Mouse (Mus musculus): ENCODE data around the gene Rps28. TPM values are rescaled to one million over a fixed set of nuclear protein-coding genes. Genes with fewer than 3 reads are reported as not detected.

Gene Rps28
- total and polyA plus RNA-seq, 3 experiments: 765 to 4,575 (median 782) TPM

GRCm38 (mm10) chr17:33844196-33844595, 19.8 kb upstream of the Rps28 start:
- Histone ChIP-seq H3K4me3 (replicated peaks in 1 of 3; ENCODE audit: low read depth in 2 of 3, low read length in 2 of 3, poor library complexity in 1 of 3) (no peak overlapping the region), H3K9me3 (replicated peaks; ENCODE audit: low read length) (no peaks in the 10 kb centered on the region), H3K27me3 (replicated peaks) (no peaks in the 10 kb centered on the region), H3K36me3 (replicated peaks in 1 of 2; ENCODE audit: control insufficient read depth in 1 of 2, insufficient read depth in 1 of 2, low read length in 1 of 2) (peaks cover 16 to 46% of the 10 kb centered on the region in 2 experiments), H3K27ac (ENCODE audit: insufficient read depth, low read depth) (no peak overlapping the region), H3K4me2 (ENCODE audit: insufficient read depth, low read depth, poor library complexity, severe bottlenecking) (no peak overlapping the region), H3K9ac (ENCODE audit: insufficient read depth, low read depth) (no peak overlapping the region), H3K4me1 (ENCODE audit: control insufficient read depth in 1 of 2, insufficient read depth in 2 of 2) (peaks cover 0 to 19% of the 10 kb centered on the region in 2 experiments; a peak in 2 of 4 replicates), H3K79me2 (replicated peaks; ENCODE audit: control insufficient read depth, extremely low read depth, insufficient read depth, poor library complexity, severe bottlenecking) (no peaks in the 10 kb centered on the region)
- in situ Hi-C loops (cut with MboI; ENCODE audit: low pct_ligation_motif_present, low pct_unique_long_range_greater_than_20kb, low sequenced_read_pairs): no loop called here
- no peak for DNase-seq (ENCODE audit: extremely low read depth)
- dilution Hi-C loops (cut with MboI; ENCODE audit: extremely low pct_ligation_motif_present, extremely low pct_unique_long_range_greater_than_20kb, low sequenced_read_pairs): no loop called here
- TF ChIP-seq USF1 (IDR thresholded peaks at IDR 0.05; ENCODE audit: low read depth, low read length): no peak
- no peak for TF ChIP-seq TBP (conservative IDR thresholded peaks at IDR 0.05; ENCODE audit: low read depth, low read length)
- no peak for TF ChIP-seq BHLHE40 (IDR thresholded peaks at IDR 0.05; ENCODE audit: low read depth, low read length)
- no peak for TF ChIP-seq MAFK (IDR thresholded peaks at IDR 0.05; ENCODE audit: insufficient replicate concordance, low read length)
- TF ChIP-seq ZNF384 (IDR thresholded peaks at IDR 0.05; ENCODE audit: low read depth, low read length): no peak
- no peak for TF ChIP-seq GABPA (IDR thresholded peaks at IDR 0.05; ENCODE audit: insufficient replicate concordance, low read depth, low read length)
- no peak for TF ChIP-seq JUND (conservative IDR thresholded peaks at IDR 0.05; ENCODE audit: low read depth, low read length)
- no peak for TF ChIP-seq POLR2A (IDR thresholded peaks at IDR 0.05; ENCODE audit: low read depth, low read length)
- no peak for TF ChIP-seq PAX5 (IDR thresholded peaks at IDR 0.05; ENCODE audit: low read length)

DNA sequence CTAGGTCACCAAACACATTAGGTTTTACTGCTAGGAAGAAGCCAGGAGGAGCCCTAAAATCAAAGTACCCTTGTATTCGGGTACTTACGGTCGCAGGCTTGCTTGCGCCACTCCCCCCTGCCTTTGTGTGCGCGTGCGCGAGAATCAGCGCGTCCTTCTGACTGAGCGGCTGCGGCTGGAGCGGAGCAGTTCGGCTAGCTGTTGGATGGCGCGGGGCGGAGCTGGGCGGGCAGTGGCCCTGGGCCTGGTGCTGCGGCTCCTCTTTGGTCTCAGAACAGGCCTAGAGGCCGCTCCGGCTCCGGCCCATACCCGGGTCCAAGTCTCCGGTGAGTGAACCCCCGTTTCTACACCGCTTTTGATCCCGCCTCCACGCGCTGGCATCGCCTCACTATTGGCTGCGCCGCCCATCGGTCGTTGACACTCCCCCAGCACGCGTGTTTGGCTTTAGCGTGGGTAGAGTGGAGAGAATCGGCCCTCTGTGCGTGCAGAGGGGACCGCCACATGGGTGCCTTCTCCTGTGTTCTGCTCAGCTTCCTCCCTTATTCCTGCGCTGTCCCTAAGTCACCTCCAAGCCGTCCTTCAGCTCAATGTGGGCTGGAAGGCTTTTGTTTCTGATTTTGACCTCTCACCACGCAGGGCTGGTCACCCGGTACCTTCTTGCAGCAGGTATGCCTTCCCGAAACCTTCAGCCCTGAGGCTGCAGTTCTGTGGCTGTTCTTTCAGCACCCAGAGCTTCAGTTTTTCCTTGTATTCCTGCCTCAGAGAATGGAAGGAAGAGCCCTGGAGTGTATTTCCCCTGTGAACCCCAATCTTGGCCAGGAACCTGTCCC, 18.8 kb upstream of the Rps28 start, which contains the start of gene Cd320:
Cd320 (plus strand) TSS at position 126 of the 830 bp plus-strand sequence.
- Histone ChIP-seq H3K4me3 (replicated peaks in 1 of 3; ENCODE audit: low read depth in 2 of 3, low read length in 2 of 3, poor library complexity in 1 of 3) (peak within 1 kb of the TSS; percentile 75 to 83 (median 81)), H3K9me3 (replicated peaks; ENCODE audit: low read length) (no peaks in the 10 kb centered on the region), H3K27ac (ENCODE audit: insufficient read depth, low read depth) (no peak within 1 kb of the TSS), H3K79me2 (replicated peaks; ENCODE audit: control insufficient read depth, extremely low read depth, insufficient read depth, poor library complexity, severe bottlenecking) (no peaks in the 10 kb centered on the region), H3K27me3 (replicated peaks) (no peaks in the 10 kb centered on the region), H3K4me1 (ENCODE audit: control insufficient read depth in 1 of 2, insufficient read depth in 2 of 2) (peaks cover 0 to 19% of the 10 kb centered on the region in 2 experiments; a peak in 2 of 4 replicates), H3K4me2 (ENCODE audit: insufficient read depth, low read depth, poor library complexity, severe bottlenecking) (peak within 1 kb of the TSS; percentile 80), H3K9ac (ENCODE audit: insufficient read depth, low read depth) (peak within 1 kb of the TSS; percentile 69), H3K36me3 (replicated peaks in 1 of 2; ENCODE audit: control insufficient read depth in 1 of 2, insufficient read depth in 1 of 2, low read length in 1 of 2) (peaks cover 13 to 44% of the 10 kb centered on the region in 2 experiments)
- peak; percentile 80; the same call in 1 of the 2 replicates for TF ChIP-seq POLR2AphosphoS2 (IDR thresholded peaks at IDR 0.05; ENCODE audit: low read depth, low read length)
- no peak for TF ChIP-seq RCOR1 (conservative IDR thresholded peaks at IDR 0.05; ENCODE audit: low read depth, low read length)
- TF ChIP-seq MXI1 (IDR thresholded peaks at IDR 0.05; ENCODE audit: low read depth, low read length): peak; percentile 100
- TF ChIP-seq UBTF (IDR thresholded peaks at IDR 0.05; ENCODE audit: low read depth, low read length): no peak
- peak; percentile 91 for TF ChIP-seq NRF1 (IDR thresholded peaks at IDR 0.05; ENCODE audit: low read depth, low read length)
- peak; percentile 81 for TF ChIP-seq POLR2A (IDR thresholded peaks at IDR 0.05; ENCODE audit: low read depth, low read length)
- no peak for TF ChIP-seq E2F4 (IDR thresholded peaks at IDR 0.05; ENCODE audit: insufficient replicate concordance, low read depth, low read length)
- TF ChIP-seq MYC (IDR thresholded peaks at IDR 0.05; ENCODE audit: low read depth, low read length): peak; percentile 39; the same call in 1 of the 2 replicates
- TF ChIP-seq MAX (IDR thresholded peaks at IDR 0.05; ENCODE audit: low read length): peak; percentile 76
- no peak for TF ChIP-seq ZKSCAN1 (IDR thresholded peaks at IDR 0.05; ENCODE audit: borderline replicate concordance, low read depth, low read length)
- TF ChIP-seq SIN3A (IDR thresholded peaks at IDR 0.05; ENCODE audit: low read length): peak; percentile 82
- peak; percentile 22; the same call in 1 of the 2 replicates for TF ChIP-seq MEF2A (IDR thresholded peaks at IDR 0.05; ENCODE audit: borderline replicate concordance, low read depth, low read length)
- no peak for TF ChIP-seq JUN (IDR thresholded peaks at IDR 0.05; ENCODE audit: insufficient read depth, low read depth, low read length)
- peak; percentile 42; the same call in 1 of the 2 replicates for TF ChIP-seq TCF12 (IDR thresholded peaks at IDR 0.05; ENCODE audit: low read depth, low read length)
- no peak for TF ChIP-seq PAX5 (IDR thresholded peaks at IDR 0.05; ENCODE audit: low read length)
- TF ChIP-seq BHLHE40 (IDR thresholded peaks at IDR 0.05; ENCODE audit: low read depth, low read length): peak; percentile 26; the same call in 1 of the 2 replicates
- TF ChIP-seq NELFE (IDR thresholded peaks at IDR 0.05; ENCODE audit: low read depth, low read length): peak; percentile 73
- dilution Hi-C loops (cut with MboI; ENCODE audit: extremely low pct_ligation_motif_present, extremely low pct_unique_long_range_greater_than_20kb, low sequenced_read_pairs) (no loop called here), in situ Hi-C loops (cut with MboI; ENCODE audit: low pct_ligation_motif_present, low pct_unique_long_range_greater_than_20kb, low sequenced_read_pairs) (no loop called here)
- DNase-seq (ENCODE audit: extremely low read depth): peak; percentile 90

Data from CH12.LX (cell line).